Mouse (Mus musculus): Measurements from ENCODE around the gene Prss50. TPM values are rescaled to one million over a fixed set of nuclear protein-coding genes. Genes with fewer than 3 reads are reported as not detected.

Gene Prss50
- polyA plus RNA-seq, 1 experiment from 2014 or later, result 0.14 TPM

GRCm38 (mm10) chr9:110875288-110875695 is 17.5 kb downstream of the Prss50 start:
- H3K36me3 ChIP-seq, result no peaks in the 10 kb centered on the region
- no peak overlapping the region for H3K4me3 ChIP-seq
- no peak overlapping the region for H3K27ac ChIP-seq
- no peaks in the 10 kb centered on the region for H3K9me3 ChIP-seq
- peaks cover 33% of the 10 kb centered on the region for H3K4me1 ChIP-seq
- ATAC-seq (ENCODE audit: insufficient number of reproducible peaks, insufficient read depth, low FRiP score, low TSS enrichment, low read depth), result no peak
- H3K4me2 ChIP-seq, result no peak overlapping the region
- WGBS, result 28% methylated on average over 4 of the region's 6 CpGs
- peaks cover 61% of the 10 kb centered on the region for H3K27me3 ChIP-seq
- no peak overlapping the region; the same call in 1 of the 2 replicates for H3K9ac ChIP-seq

GRCm38 (mm10) chr9:110877353-110877752 is 19.6 kb downstream of the Prss50 start:
- H3K4me3 ChIP-seq, result no peak overlapping the region
- H3K9me3 ChIP-seq, result no peaks in the 10 kb centered on the region
- WGBS, result 76% methylated on average over 1 of the region's 1 CpGs
- H3K27ac ChIP-seq, result no peak overlapping the region
- H3K9ac ChIP-seq, result no peak overlapping the region
- no peak overlapping the region for H3K4me2 ChIP-seq
- no peak for ATAC-seq (ENCODE audit: insufficient number of reproducible peaks, insufficient read depth, low FRiP score, low TSS enrichment, low read depth)
- H3K4me1 ChIP-seq, result peaks cover 38% of the 10 kb centered on the region
- no peaks in the 10 kb centered on the region for H3K36me3 ChIP-seq
- peaks cover 69% of the 10 kb centered on the region for H3K27me3 ChIP-seq

- no peak for ATAC-seq (ENCODE audit: insufficient number of reproducible peaks, insufficient read depth, low FRiP score, low TSS enrichment, low read depth)
- Histone ChIP-seq H3K27me3 (peaks cover 65% of the 10 kb centered on the region), H3K27ac (no peak overlapping the region), H3K4me3 (no peak overlapping the region), H3K4me1 (peaks cover 38% of the 10 kb centered on the region), H3K36me3 (no peaks in the 10 kb centered on the region), H3K4me2 (no peak overlapping the region), H3K9ac (no peak overlapping the region), H3K9me3 (no peaks in the 10 kb centered on the region)
- 85% methylated on average over 5 of the region's 5 CpGs for WGBS
Observed at GRCm38 (mm10) chr9:110877888-110878287, 20.1 kb downstream of the Prss50 start.

GRCm38 (mm10) chr9:110879191-110879920 is 21.6 kb downstream of the Prss50 start, which contains the start of gene Als2cl:
Als2cl (plus strand) TSS chr9:110879870.
- H3K9me3 ChIP-seq, result no peaks in the 10 kb centered on the region
- H3K27me3 ChIP-seq, result peaks cover 50% of the 10 kb centered on the region
- no peaks in the 10 kb centered on the region for H3K36me3 ChIP-seq
- peak within 1 kb of the TSS; percentile 60 for H3K4me3 ChIP-seq
- peaks cover 28% of the 10 kb centered on the region for H3K4me1 ChIP-seq
- ATAC-seq (ENCODE audit: insufficient number of reproducible peaks, insufficient read depth, low FRiP score, low TSS enrichment, low read depth), result no peak
- H3K4me2 ChIP-seq, result peak within 1 kb of the TSS; percentile 93
- H3K27ac ChIP-seq, result no peak within 1 kb of the TSS
- 11% methylated on average over 12 of the region's 12 CpGs for WGBS
- H3K9ac ChIP-seq, result peak within 1 kb of the TSS; percentile 77

- Histone ChIP-seq H3K27ac (no peak within 1 kb of the TSS), H3K27me3 (peaks cover 46% of the 10 kb centered on the region)
Observed at GRCm38 (mm10) chr9:110879998-110880561, 22.3 kb downstream of the Prss50 start, which contains the start of gene Tmie. Tmie (minus strand) TSS chr9:110880113.

GRCm38 (mm10) chr9:110880772-110881171 is 23.0 kb downstream of the Prss50 start:
- no peak for ATAC-seq (ENCODE audit: insufficient number of reproducible peaks, insufficient read depth, low FRiP score, low TSS enrichment, low read depth)

More at GRCm38 (mm10) chr9:110879998-110880561, 22.3 kb downstream of the Prss50 start, which contains the start of gene Tmie:
- Histone ChIP-seq H3K4me3 (peak within 1 kb of the TSS; percentile 60), H3K36me3 (no peaks in the 10 kb centered on the region), H3K4me1 (peaks cover 20% of the 10 kb centered on the region), H3K9me3 (no peaks in the 10 kb centered on the region), H3K4me2 (peak within 1 kb of the TSS; percentile 93), H3K9ac (peak within 1 kb of the TSS; percentile 77)
- ATAC-seq (ENCODE audit: insufficient number of reproducible peaks, insufficient read depth, low FRiP score, low TSS enrichment, low read depth), result peak; percentile 49
- WGBS, result under 1% methylated on average over 49 of the region's 57 CpGs

GRCm38 (mm10) chr9:110881953-110882352 is 24.2 kb downstream of the Prss50 start:
- Histone ChIP-seq H3K27me3 (peaks cover 46% of the 10 kb centered on the region), H3K4me3 (no peak overlapping the region), H3K27ac (no peak overlapping the region), H3K9ac (no peak overlapping the region), H3K36me3 (no peaks in the 10 kb centered on the region), H3K9me3 (no peaks in the 10 kb centered on the region), H3K4me1 (peaks cover 16% of the 10 kb centered on the region), H3K4me2 (no peak overlapping the region)
- WGBS, result 71% methylated on average over 7 of the region's 7 CpGs
- ATAC-seq (ENCODE audit: insufficient number of reproducible peaks, insufficient read depth, low FRiP score, low TSS enrichment, low read depth), result no peak

More at GRCm38 (mm10) chr9:110880772-110881171, 23.0 kb downstream of the Prss50 start:
- Histone ChIP-seq H3K9ac (peak overlapping the region; percentile 77), H3K27me3 (peaks cover 46% of the 10 kb centered on the region), H3K4me3 (peak overlapping the region; percentile 60), H3K36me3 (no peaks in the 10 kb centered on the region), H3K27ac (no peak overlapping the region), H3K9me3 (no peaks in the 10 kb centered on the region), H3K4me1 (peaks cover 16% of the 10 kb centered on the region), H3K4me2 (peak overlapping the region; percentile 93)
- WGBS, result 79% methylated on average over 4 of the region's 4 CpGs

- no peak overlapping the region for H3K27ac ChIP-seq
- H3K36me3 ChIP-seq, result no peaks in the 10 kb centered on the region
- no peaks in the 10 kb centered on the region for H3K27me3 ChIP-seq
- H3K4me1 ChIP-seq, result peaks cover 5% of the 10 kb centered on the region; the same call in 1 of the 2 replicates
- no peak overlapping the region for H3K4me3 ChIP-seq
- no peak overlapping the region for H3K4me2 ChIP-seq
- ATAC-seq (ENCODE audit: insufficient number of reproducible peaks, insufficient read depth, low FRiP score, low TSS enrichment, low read depth), result no peak
- WGBS, result 60% methylated on average over 9 of the region's 9 CpGs
- H3K9ac ChIP-seq, result no peak overlapping the region
- H3K9me3 ChIP-seq, result no peaks in the 10 kb centered on the region
Observed at GRCm38 (mm10) chr9:110887388-110888303, 29.9 kb downstream of the Prss50 start.

GRCm38 (mm10) chr9:110888935-110889334 is 31.2 kb downstream of the Prss50 start:
- no peak for ATAC-seq (ENCODE audit: insufficient number of reproducible peaks, insufficient read depth, low FRiP score, low TSS enrichment, low read depth)
- H3K27ac ChIP-seq, result no peak overlapping the region
- no peak overlapping the region for H3K4me2 ChIP-seq
- no peaks in the 10 kb centered on the region for H3K9me3 ChIP-seq
- H3K9ac ChIP-seq, result no peak overlapping the region
- H3K36me3 ChIP-seq, result no peaks in the 10 kb centered on the region
- 90% methylated on average over 14 of the region's 14 CpGs for WGBS
- no peak overlapping the region for H3K4me3 ChIP-seq
- peaks cover 5% of the 10 kb centered on the region; the same call in 1 of the 2 replicates for H3K4me1 ChIP-seq
- no peaks in the 10 kb centered on the region for H3K27me3 ChIP-seq

- H3K27ac ChIP-seq, result no peak overlapping the region
- no peak overlapping the region for H3K4me2 ChIP-seq
- H3K9ac ChIP-seq, result no peak overlapping the region
- H3K4me1 ChIP-seq, result peaks cover 5% of the 10 kb centered on the region; the same call in 1 of the 2 replicates
- H3K4me3 ChIP-seq, result no peak overlapping the region
- no peaks in the 10 kb centered on the region for H3K9me3 ChIP-seq
- WGBS, result 9% methylated on average over 21 of the region's 21 CpGs
- no peaks in the 10 kb centered on the region; the same call in 1 of the 2 replicates for H3K27me3 ChIP-seq
- no peaks in the 10 kb centered on the region for H3K36me3 ChIP-seq
- no peak for ATAC-seq (ENCODE audit: insufficient number of reproducible peaks, insufficient read depth, low FRiP score, low TSS enrichment, low read depth)
Observed at GRCm38 (mm10) chr9:110890026-110890783, 32.4 kb downstream of the Prss50 start.
